Mouse (Mus musculus) limb, embryonic 13.5 days (tissue): ENCODE data around the gene Pjvk. TPM values are rescaled to one million over a fixed set of nuclear protein-coding genes. Genes with fewer than 3 reads are reported as not detected.
A peak's percentile ranks its signal among the peaks of the same experiment; 100 is the strongest.

Source experiments
- ATAC-seq: fragments of 200-750 bp; cut with Nextera tagmentation; 2 replicates; pipeline ENCODE4 v1.8.0; 2017; ENCODE audit warnings: low read depth, moderate number of reproducible peaks, moderate TSS enrichment; ENCODE audit not compliant: low FRiP score
- H3K27ac ChIP-seq: fragments of 300-500 bp; sonication (generic); 2 replicates; pipeline ENCODE4 v1.5.1; 2015; ENCODE audit warnings: inconsistent platforms, mild to moderate bottlenecking, moderate library complexity
- H3K27me3 ChIP-seq: fragments of 300-500 bp; sonication (generic); 2 replicates; pipeline ENCODE4 v1.6.1; 2015; ENCODE audit warnings: mild to moderate bottlenecking, inconsistent platforms
- H3K36me3 ChIP-seq: fragments of 300-500 bp; sonication (generic); 2 replicates; pipeline ENCODE4 v1.6.1; 2015; ENCODE audit warnings: inconsistent platforms, mild to moderate bottlenecking, moderate library complexity
- H3K4me1 ChIP-seq: fragments of 300-500 bp; sonication (generic); 2 replicates; pipeline ENCODE4 v1.6.1; 2015; ENCODE audit warnings: inconsistent platforms
- H3K4me2 ChIP-seq: fragments of 300-500 bp; sonication (generic); replicated peaks from 2 replicates; pipeline ENCODE4 v1.6.1; 2015; ENCODE audit warnings: inconsistent platforms, mild to moderate bottlenecking, moderate library complexity
- H3K4me3 ChIP-seq: fragments of 300-500 bp; sonication (generic); 2 replicates; pipeline ENCODE4 v1.5.1; 2015; ENCODE audit warnings: moderate library complexity, mild to moderate bottlenecking, inconsistent platforms
- H3K9ac ChIP-seq: fragments of 300-500 bp; sonication (generic); 2 replicates; pipeline ENCODE4 v1.6.1; 2015; ENCODE audit warnings: mild to moderate bottlenecking, inconsistent platforms
- H3K9me3 ChIP-seq: fragments of 300-500 bp; sonication (generic); 2 replicates; pipeline ENCODE4 v1.6.1; 2016; ENCODE audit warnings: inconsistent platforms
- WGBS: fragments of 180-500 bp; shearing (Covaris S2); methylation state at CpG from one replicate; pipeline ENCODE4 v1.1.7; 2015; 5-methylcytosine and 5-hydroxymethylcytosine counted together
- polyA plus RNA-seq: library from polyadenylated mRNA; unstranded; fragments of >200 nt; fragmentation: Nextera tagmentation; extraction: Ambion mirVana; gene quantifications from 2 replicates; pipeline ENCODE4 v1.2.1, GENCODE M21; 2015

Gene Pjvk
- polyA plus RNA-seq, 1 experiment from 2014 or later: 0.59 TPM

- Histone ChIP-seq H3K4me2 (no peak overlapping the region), H3K27ac (no peak overlapping the region), H3K9ac (no peak overlapping the region), H3K36me3 (peaks cover 80% of the 10 kb centered on the region), H3K9me3 (no peaks in the 10 kb centered on the region), H3K4me3 (no peak overlapping the region), H3K4me1 (no peaks in the 10 kb centered on the region), H3K27me3 (no peaks in the 10 kb centered on the region)
- no peak for ATAC-seq
- 97% methylated on average over 2 of the region's 2 CpGs for WGBS
These were observed 8.6 kb upstream of the Pjvk start for GRCm38 (mm10) chr2:76639637-76640036.

GRCm38 (mm10) chr2:76643801-76644200 lies 4.5 kb upstream of the Pjvk start:
- H3K9me3 ChIP-seq: no peaks in the 10 kb centered on the region
- H3K9ac ChIP-seq: no peak overlapping the region
- peaks cover 14% of the 10 kb centered on the region for H3K4me1 ChIP-seq
- no peak overlapping the region for H3K4me3 ChIP-seq
- no peak overlapping the region for H3K4me2 ChIP-seq
- H3K27me3 ChIP-seq: no peaks in the 10 kb centered on the region
- peaks cover 49% of the 10 kb centered on the region for H3K36me3 ChIP-seq
- ATAC-seq: no peak
- no peak overlapping the region for H3K27ac ChIP-seq

- peaks cover 15% of the 10 kb centered on the region for H3K4me1 ChIP-seq
- no peaks in the 10 kb centered on the region for H3K27me3 ChIP-seq
- peak overlapping the region; percentile 75 for H3K9ac ChIP-seq
- H3K4me3 ChIP-seq: peak overlapping the region; percentile 65
- H3K4me2 ChIP-seq: peak overlapping the region; percentile 80
- H3K36me3 ChIP-seq: peaks cover 17% of the 10 kb centered on the region
- under 1% methylated on average over 32 of the region's 32 CpGs for WGBS
- peak overlapping the region; percentile 75 for H3K27ac ChIP-seq
- ATAC-seq: peak; percentile 52
- no peaks in the 10 kb centered on the region for H3K9me3 ChIP-seq
These were observed 821 bp upstream of the Pjvk start for GRCm38 (mm10) chr2:76647441-76647869.

- Histone ChIP-seq H3K27ac (peak overlapping the region; percentile 75), H3K4me3 (peak overlapping the region; percentile 65), H3K9me3 (no peaks in the 10 kb centered on the region), H3K9ac (peak overlapping the region; percentile 63), H3K36me3 (peaks cover 7% of the 10 kb centered on the region), H3K4me1 (peaks cover 15% of the 10 kb centered on the region), H3K27me3 (no peaks in the 10 kb centered on the region), H3K4me2 (peak overlapping the region; percentile 80)
- ATAC-seq: peak; percentile 35; the same call in 1 of the 2 replicates
- 32% methylated on average over 13 of the region's 13 CpGs for WGBS
These were observed 428 bp downstream of the Pjvk start for GRCm38 (mm10) chr2:76648666-76649141.

- Histone ChIP-seq H3K9ac (no peak overlapping the region), H3K4me3 (no peak overlapping the region), H3K4me1 (peaks cover 6% of the 10 kb centered on the region), H3K27me3 (no peaks in the 10 kb centered on the region), H3K27ac (no peak overlapping the region), H3K9me3 (no peaks in the 10 kb centered on the region), H3K4me2 (no peak overlapping the region), H3K36me3 (no peaks in the 10 kb centered on the region)
- ATAC-seq: no peak
- WGBS: 92% methylated on average over 4 of the region's 4 CpGs
These were observed 4.8 kb downstream of the Pjvk start for GRCm38 (mm10) chr2:76653070-76653469.

- Histone ChIP-seq H3K9ac (no peak overlapping the region), H3K4me2 (no peak overlapping the region), H3K27ac (no peak overlapping the region), H3K36me3 (no peaks in the 10 kb centered on the region), H3K4me3 (no peak overlapping the region), H3K4me1 (peaks cover 10% of the 10 kb centered on the region), H3K27me3 (no peaks in the 10 kb centered on the region), H3K9me3 (no peaks in the 10 kb centered on the region)
- 82% methylated on average over 5 of the region's 5 CpGs for WGBS
- no peak for ATAC-seq
These were observed 6.4 kb downstream of the Pjvk start for GRCm38 (mm10) chr2:76654646-76655045.

- WGBS: 74% methylated on average over 3 of the region's 3 CpGs
- Histone ChIP-seq H3K4me2 (no peak overlapping the region), H3K27ac (no peak overlapping the region), H3K36me3 (no peaks in the 10 kb centered on the region), H3K27me3 (no peaks in the 10 kb centered on the region), H3K9me3 (no peaks in the 10 kb centered on the region), H3K4me1 (peaks cover 10% of the 10 kb centered on the region), H3K4me3 (no peak overlapping the region), H3K9ac (no peak overlapping the region)
- ATAC-seq: no peak
These were observed 7.2 kb downstream of the Pjvk start for GRCm38 (mm10) chr2:76655444-76655843.

- no peak overlapping the region for H3K27ac ChIP-seq
- H3K27me3 ChIP-seq: no peaks in the 10 kb centered on the region
- no peak overlapping the region for H3K4me2 ChIP-seq
- H3K9ac ChIP-seq: no peak overlapping the region
- no peak for ATAC-seq
- H3K4me3 ChIP-seq: no peak overlapping the region
- H3K9me3 ChIP-seq: no peaks in the 10 kb centered on the region
- 21% methylated on average over 1 of the region's 1 CpGs for WGBS
- peaks cover 10% of the 10 kb centered on the region for H3K4me1 ChIP-seq
- H3K36me3 ChIP-seq: no peaks in the 10 kb centered on the region
These were observed 7.7 kb downstream of the Pjvk start for GRCm38 (mm10) chr2:76655982-76656381.

- no peak overlapping the region for H3K27ac ChIP-seq
- ATAC-seq: no peak
- no peak overlapping the region for H3K4me2 ChIP-seq
These were observed 10.3 kb downstream of the Pjvk start for GRCm38 (mm10) chr2:76658551-76658950.

GRCm38 (mm10) chr2:76659419-76659818 lies 11.1 kb downstream of the Pjvk start:
- WGBS: 31% methylated on average over 7 of the region's 8 CpGs
- no peaks in the 10 kb centered on the region for H3K27me3 ChIP-seq
- no peak overlapping the region for H3K9ac ChIP-seq
- no peak overlapping the region for H3K4me3 ChIP-seq
- no peaks in the 10 kb centered on the region for H3K9me3 ChIP-seq
- peaks cover 29% of the 10 kb centered on the region for H3K36me3 ChIP-seq
- no peak overlapping the region for H3K4me2 ChIP-seq
- H3K4me1 ChIP-seq: peaks cover 10% of the 10 kb centered on the region
- ATAC-seq: no peak
- no peak overlapping the region for H3K27ac ChIP-seq

More at GRCm38 (mm10) chr2:76658551-76658950, 10.3 kb downstream of the Pjvk start:
- Histone ChIP-seq H3K36me3 (peaks cover 22% of the 10 kb centered on the region), H3K4me1 (peaks cover 10% of the 10 kb centered on the region), H3K27me3 (no peaks in the 10 kb centered on the region), H3K9ac (no peak overlapping the region), H3K9me3 (no peaks in the 10 kb centered on the region), H3K4me3 (no peak overlapping the region)
- 72% methylated on average over 13 of the region's 13 CpGs for WGBS

- Histone ChIP-seq H3K27me3 (no peaks in the 10 kb centered on the region), H3K36me3 (peaks cover 49% of the 10 kb centered on the region), H3K27ac (no peak overlapping the region), H3K4me3 (no peak overlapping the region), H3K9me3 (no peaks in the 10 kb centered on the region), H3K4me1 (no peaks in the 10 kb centered on the region), H3K9ac (no peak overlapping the region), H3K4me2 (no peak overlapping the region)
- WGBS: 93% methylated on average over 7 of the region's 7 CpGs
- no peak for ATAC-seq
These were observed 17.3 kb downstream of the Pjvk start for GRCm38 (mm10) chr2:76665531-76665930.

- Histone ChIP-seq H3K9ac (no peak overlapping the region), H3K27ac (no peak overlapping the region), H3K4me1 (peaks cover 12% of the 10 kb centered on the region), H3K4me3 (no peak overlapping the region), H3K9me3 (no peaks in the 10 kb centered on the region), H3K4me2 (no peak overlapping the region), H3K27me3 (no peaks in the 10 kb centered on the region), H3K36me3 (peaks cover 39% of the 10 kb centered on the region)
- no peak for ATAC-seq
- WGBS: 76% methylated on average over 5 of the region's 5 CpGs
These were observed 18.9 kb downstream of the Pjvk start for GRCm38 (mm10) chr2:76667200-76667599.

GRCm38 (mm10) chr2:76671641-76672040 lies 23.4 kb downstream of the Pjvk start:
- WGBS: 79% methylated on average over 6 of the region's 6 CpGs
- ATAC-seq: no peak

More at GRCm38 (mm10) chr2:76671641-76672040, 23.4 kb downstream of the Pjvk start:
- Histone ChIP-seq H3K9me3 (no peaks in the 10 kb centered on the region), H3K4me1 (peaks cover 25% of the 10 kb centered on the region), H3K4me3 (peak overlapping the region; percentile 51), H3K36me3 (peaks cover 5% of the 10 kb centered on the region; the same call in 1 of the 2 replicates), H3K27ac (no peak overlapping the region), H3K27me3 (no peaks in the 10 kb centered on the region), H3K4me2 (peak overlapping the region; percentile 68), H3K9ac (peak overlapping the region; percentile 75)
